Mouse (Mus musculus): ENCODE data around the gene Cct5. TPM values are rescaled to one million over a fixed set of nuclear protein-coding genes. Genes with fewer than 3 reads are reported as not detected.

Gene Cct5
- polyA plus RNA-seq, 1 experiment from 2014 or later, result 574 TPM

GRCm38 (mm10) chr15:31603113-31603512, 1.5 kb upstream of the Cct5 start:
- 81% methylated on average over 13 of the region's 13 CpGs for WGBS
- Histone ChIP-seq H3K9ac (replicated peaks; ENCODE audit: low read length) (no peak overlapping the region), H3K4me2 (replicated peaks; ENCODE audit: low read depth, low read length) (peak overlapping the region; percentile 95), H3K4me3 (ENCODE audit: low read length) (peak overlapping the region; percentile 67; the same call in 1 of the 2 replicates), H3K4me1 (ENCODE audit: insufficient read depth, low read length) (peaks cover 25% of the 10 kb centered on the region), H3K27me3 (ENCODE audit: insufficient read depth, low read length) (no peaks in the 10 kb centered on the region), H3K27ac (ENCODE audit: low read length) (no peak overlapping the region), H3K9me3 (ENCODE audit: low read length) (no peaks in the 10 kb centered on the region), H3K36me3 (ENCODE audit: insufficient read depth, low read length) (no peaks in the 10 kb centered on the region)
- ATAC-seq (ENCODE audit: low FRiP score, low TSS enrichment), result no peak

- H3K27ac ChIP-seq (ENCODE audit: low read length), result peak overlapping the region; percentile 83
- WGBS, result 3% methylated on average over 15 of the region's 15 CpGs
- peak overlapping the region; percentile 67 for H3K4me3 ChIP-seq (ENCODE audit: low read length)
- H3K36me3 ChIP-seq (ENCODE audit: insufficient read depth, low read length), result peaks cover 3% of the 10 kb centered on the region
- no peaks in the 10 kb centered on the region for H3K9me3 ChIP-seq (ENCODE audit: low read length)
- peak overlapping the region; percentile 95 for H3K4me2 ChIP-seq (replicated peaks; ENCODE audit: low read depth, low read length)
- no peaks in the 10 kb centered on the region for H3K27me3 ChIP-seq (ENCODE audit: insufficient read depth, low read length)
- peak overlapping the region; percentile 94 for H3K9ac ChIP-seq (replicated peaks; ENCODE audit: low read length)
- peaks cover 25% of the 10 kb centered on the region for H3K4me1 ChIP-seq (ENCODE audit: insufficient read depth, low read length)
- peak; percentile 72; the same call in 1 of the 2 replicates for ATAC-seq (ENCODE audit: low FRiP score, low TSS enrichment)
Measured at GRCm38 (mm10) chr15:31602426-31602825, 822 bp upstream of the Cct5 start.

- peak overlapping the region; percentile 72 for H3K27ac ChIP-seq (ENCODE audit: low read length)
- H3K27me3 ChIP-seq (ENCODE audit: insufficient read depth, low read length), result no peaks in the 10 kb centered on the region
- no peaks in the 10 kb centered on the region for H3K9me3 ChIP-seq (ENCODE audit: low read length)
- H3K4me3 ChIP-seq (ENCODE audit: low read length), result peak overlapping the region; percentile 67
- H3K4me2 ChIP-seq (replicated peaks; ENCODE audit: low read depth, low read length), result peak overlapping the region; percentile 95
- peak; percentile 78 for ATAC-seq (ENCODE audit: low FRiP score, low TSS enrichment)
- under 1% methylated on average over 33 of the region's 33 CpGs for WGBS
- peak overlapping the region; percentile 94 for H3K9ac ChIP-seq (replicated peaks; ENCODE audit: low read length)
- peaks cover 25% of the 10 kb centered on the region for H3K4me1 ChIP-seq (ENCODE audit: insufficient read depth, low read length)
- H3K36me3 ChIP-seq (ENCODE audit: insufficient read depth, low read length), result peaks cover 14% of the 10 kb centered on the region
Measured at GRCm38 (mm10) chr15:31601279-31601645, 342 bp downstream of the Cct5 start.

GRCm38 (mm10) chr15:31599834-31600233, 1.8 kb downstream of the Cct5 start:
- Histone ChIP-seq H3K36me3 (ENCODE audit: insufficient read depth, low read length) (peaks cover 25% of the 10 kb centered on the region), H3K27ac (ENCODE audit: low read length) (no peak overlapping the region), H3K4me3 (ENCODE audit: low read length) (peak overlapping the region; percentile 67), H3K9me3 (ENCODE audit: low read length) (no peaks in the 10 kb centered on the region), H3K4me1 (ENCODE audit: insufficient read depth, low read length) (peaks cover 19% of the 10 kb centered on the region), H3K9ac (replicated peaks; ENCODE audit: low read length) (0 out of 2 replicates have a peak overlapping the region, but pooled peaks have one; percentile 32), H3K4me2 (replicated peaks; ENCODE audit: low read depth, low read length) (peak overlapping the region; percentile 95), H3K27me3 (ENCODE audit: insufficient read depth, low read length) (no peaks in the 10 kb centered on the region)
- WGBS, result 61% methylated on average over 4 of the region's 4 CpGs
- no peak for ATAC-seq (ENCODE audit: low FRiP score, low TSS enrichment)

GRCm38 (mm10) chr15:31595651-31596050, 6.0 kb downstream of the Cct5 start:
- 55% methylated on average over 7 of the region's 7 CpGs for WGBS
- H3K9ac ChIP-seq (replicated peaks; ENCODE audit: low read length), result no peak overlapping the region
- peaks cover 67% of the 10 kb centered on the region for H3K36me3 ChIP-seq (ENCODE audit: insufficient read depth, low read length)
- H3K27ac ChIP-seq (ENCODE audit: low read length), result no peak overlapping the region
- peaks cover 13% of the 10 kb centered on the region for H3K4me1 ChIP-seq (ENCODE audit: insufficient read depth, low read length)
- no peaks in the 10 kb centered on the region for H3K27me3 ChIP-seq (ENCODE audit: insufficient read depth, low read length)
- ATAC-seq (ENCODE audit: low FRiP score, low TSS enrichment), result peak; percentile 83
- no peaks in the 10 kb centered on the region for H3K9me3 ChIP-seq (ENCODE audit: low read length)
- H3K4me3 ChIP-seq (ENCODE audit: low read length), result no peak overlapping the region
- H3K4me2 ChIP-seq (replicated peaks; ENCODE audit: low read depth, low read length), result no peak overlapping the region

GRCm38 (mm10) chr15:31594260-31594659, 7.3 kb downstream of the Cct5 start:
- Histone ChIP-seq H3K27ac (ENCODE audit: low read length) (no peak overlapping the region), H3K27me3 (ENCODE audit: insufficient read depth, low read length) (no peaks in the 10 kb centered on the region), H3K9me3 (ENCODE audit: low read length) (no peaks in the 10 kb centered on the region), H3K4me3 (ENCODE audit: low read length) (no peak overlapping the region), H3K9ac (replicated peaks; ENCODE audit: low read length) (no peak overlapping the region), H3K4me2 (replicated peaks; ENCODE audit: low read depth, low read length) (no peak overlapping the region), H3K36me3 (ENCODE audit: insufficient read depth, low read length) (peaks cover 79% of the 10 kb centered on the region), H3K4me1 (ENCODE audit: insufficient read depth, low read length) (peaks cover 5% of the 10 kb centered on the region; the same call in 1 of the 2 replicates)
- 86% methylated on average over 14 of the region's 14 CpGs for WGBS
- ATAC-seq (ENCODE audit: low FRiP score, low TSS enrichment), result no peak

- no peak overlapping the region for H3K27ac ChIP-seq (ENCODE audit: low read length)
- WGBS, result 84% methylated on average over 8 of the region's 8 CpGs
- no peak overlapping the region for H3K9ac ChIP-seq (replicated peaks; ENCODE audit: low read length)
- H3K9me3 ChIP-seq (ENCODE audit: low read length), result no peaks in the 10 kb centered on the region
- ATAC-seq (ENCODE audit: low FRiP score, low TSS enrichment), result no peak
- H3K27me3 ChIP-seq (ENCODE audit: insufficient read depth, low read length), result no peaks in the 10 kb centered on the region
- H3K4me3 ChIP-seq (ENCODE audit: low read length), result no peak overlapping the region
- peaks cover 80% of the 10 kb centered on the region for H3K36me3 ChIP-seq (ENCODE audit: insufficient read depth, low read length)
- H3K4me2 ChIP-seq (replicated peaks; ENCODE audit: low read depth, low read length), result no peak overlapping the region
- 0 out of 2 replicates have a peak, but pooled peaks cover 3% of the 10 kb centered on the region for H3K4me1 ChIP-seq (ENCODE audit: insufficient read depth, low read length)
Measured at GRCm38 (mm10) chr15:31592531-31592930, 9.1 kb downstream of the Cct5 start.

- WGBS, result 90% methylated on average over 5 of the region's 5 CpGs
- no peak for ATAC-seq (ENCODE audit: low FRiP score, low TSS enrichment)
- Histone ChIP-seq H3K9me3 (ENCODE audit: low read length) (no peaks in the 10 kb centered on the region), H3K4me2 (replicated peaks; ENCODE audit: low read depth, low read length) (no peak overlapping the region), H3K9ac (replicated peaks; ENCODE audit: low read length) (no peak overlapping the region), H3K27ac (ENCODE audit: low read length) (no peak overlapping the region), H3K27me3 (ENCODE audit: insufficient read depth, low read length) (no peaks in the 10 kb centered on the region), H3K36me3 (ENCODE audit: insufficient read depth, low read length) (peaks cover 60% of the 10 kb centered on the region), H3K4me3 (ENCODE audit: low read length) (no peak overlapping the region), H3K4me1 (ENCODE audit: insufficient read depth, low read length) (0 out of 2 replicates have a peak, but pooled peaks cover 3% of the 10 kb centered on the region)
Measured at GRCm38 (mm10) chr15:31590176-31590575, 11.4 kb downstream of the Cct5 start.

- Histone ChIP-seq H3K9me3 (ENCODE audit: low read length) (no peaks in the 10 kb centered on the region), H3K9ac (replicated peaks; ENCODE audit: low read length) (no peak overlapping the region), H3K27me3 (ENCODE audit: insufficient read depth, low read length) (no peaks in the 10 kb centered on the region), H3K4me2 (replicated peaks; ENCODE audit: low read depth, low read length) (no peak overlapping the region), H3K27ac (ENCODE audit: low read length) (no peak overlapping the region), H3K36me3 (ENCODE audit: insufficient read depth, low read length) (peaks cover 50% of the 10 kb centered on the region), H3K4me1 (ENCODE audit: insufficient read depth, low read length) (0 out of 2 replicates have a peak, but pooled peaks cover 3% of the 10 kb centered on the region), H3K4me3 (ENCODE audit: low read length) (no peak overlapping the region)
- peak; percentile 58 for ATAC-seq (ENCODE audit: low FRiP score, low TSS enrichment)
- WGBS, result 58% methylated on average over 8 of the region's 8 CpGs
Measured at GRCm38 (mm10) chr15:31588989-31589640, 12.5 kb downstream of the Cct5 start.

GRCm38 (mm10) chr15:31587789-31588188, 13.8 kb downstream of the Cct5 start:
- Histone ChIP-seq H3K4me1 (ENCODE audit: insufficient read depth, low read length) (0 out of 2 replicates have a peak, but pooled peaks cover 3% of the 10 kb centered on the region), H3K36me3 (ENCODE audit: insufficient read depth, low read length) (peaks cover 37% of the 10 kb centered on the region), H3K9me3 (ENCODE audit: low read length) (no peaks in the 10 kb centered on the region), H3K4me2 (replicated peaks; ENCODE audit: low read depth, low read length) (no peak overlapping the region), H3K27me3 (ENCODE audit: insufficient read depth, low read length) (no peaks in the 10 kb centered on the region), H3K27ac (ENCODE audit: low read length) (no peak overlapping the region), H3K4me3 (ENCODE audit: low read length) (no peak overlapping the region), H3K9ac (replicated peaks; ENCODE audit: low read length) (no peak overlapping the region)
- no peak for ATAC-seq (ENCODE audit: low FRiP score, low TSS enrichment)
- WGBS, result 70% methylated on average over 2 of the region's 2 CpGs
